Mouse (Mus musculus): ENCODE measurements around the gene Lix1. TPM values are rescaled to one million over a fixed set of nuclear protein-coding genes. Genes with fewer than 3 reads are reported as not detected.

Lix1 gene
- total and polyA plus RNA-seq, 2 experiments from 2014 or later: 27.5 to 33.0 TPM

DNA sequence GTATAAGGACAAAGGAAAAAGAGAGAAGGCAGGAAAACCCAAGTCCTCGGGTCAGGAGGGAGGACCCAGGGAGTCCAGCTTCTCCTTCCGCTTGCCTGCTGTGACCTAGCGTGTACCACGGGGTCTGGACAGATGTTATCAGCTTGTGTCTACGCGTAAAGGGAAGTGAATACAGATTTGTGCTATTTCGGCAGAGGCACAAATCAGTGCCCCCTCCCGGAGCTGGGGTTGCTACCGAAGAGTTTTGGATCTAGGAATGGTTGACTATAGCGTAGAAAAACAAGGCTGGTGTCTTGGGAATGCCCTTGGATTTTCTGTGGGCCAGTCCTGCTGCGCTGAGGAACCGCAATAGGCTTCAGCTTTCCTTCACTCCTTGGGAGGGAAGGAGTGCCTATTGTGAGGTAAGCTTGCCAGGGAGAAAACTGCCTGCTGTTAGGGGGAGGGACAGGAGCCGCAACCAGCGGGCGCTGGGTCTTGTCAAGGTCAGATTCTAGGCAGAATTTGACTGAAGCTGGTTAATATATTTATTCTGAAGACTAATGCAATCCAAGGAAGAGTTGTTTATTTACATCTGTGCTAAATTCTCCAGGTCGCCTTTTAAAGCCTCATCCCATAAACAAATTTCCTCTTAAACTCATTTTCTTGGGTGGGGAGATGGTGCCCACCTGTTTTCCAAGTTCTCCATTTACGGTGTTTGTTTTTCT, 46.4 kb downstream of the Lix1 start:
- H3K4me3 ChIP-seq (ENCODE audit: low read depth, low read length): peak overlapping the region; percentile 32
- WGBS: 5% methylated on average over 17 of the region's 17 CpGs
- H3K4me2 ChIP-seq (ENCODE audit: low read depth): peak overlapping the region; percentile 56
- H3K9ac ChIP-seq: peak overlapping the region; percentile 52
- no peaks in the 10 kb centered on the region for H3K9me3 ChIP-seq (ENCODE audit: low read length)
- DNase-seq (peak; percentile 64), ATAC-seq (peak; percentile 86)
- H3K4me1 ChIP-seq (ENCODE audit: insufficient read depth): peaks cover 8% of the 10 kb centered on the region
- H3K36me3 ChIP-seq (ENCODE audit: insufficient read depth): no peaks in the 10 kb centered on the region
- peak overlapping the region; percentile 57 for H3K27ac ChIP-seq (ENCODE audit: low read depth, low read length)
- H3K27me3 ChIP-seq (ENCODE audit: insufficient read depth, low read length): no peaks in the 10 kb centered on the region
- TF ChIP-seq CTCF (IDR thresholded peaks at IDR 0.05; ENCODE audit: low read depth): no peak

DNA sequence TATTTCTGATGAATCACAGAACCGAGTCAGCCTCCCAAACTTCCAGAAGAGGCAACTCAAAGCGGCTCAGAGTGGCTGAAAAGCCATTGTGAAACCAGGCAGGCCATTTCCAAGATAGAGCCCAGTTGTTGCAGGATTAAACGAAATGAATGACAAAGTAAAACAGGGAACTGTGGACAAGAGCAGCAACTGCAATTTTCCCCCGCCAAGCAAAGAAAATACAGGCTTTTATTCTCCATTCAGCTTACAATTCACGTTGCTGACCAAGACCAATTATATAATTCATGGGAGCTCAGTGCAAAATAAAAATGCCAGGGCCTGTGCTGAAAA, 46.9 kb downstream of the Lix1 start:
- peak; percentile 35 for DNase-seq

DNA sequence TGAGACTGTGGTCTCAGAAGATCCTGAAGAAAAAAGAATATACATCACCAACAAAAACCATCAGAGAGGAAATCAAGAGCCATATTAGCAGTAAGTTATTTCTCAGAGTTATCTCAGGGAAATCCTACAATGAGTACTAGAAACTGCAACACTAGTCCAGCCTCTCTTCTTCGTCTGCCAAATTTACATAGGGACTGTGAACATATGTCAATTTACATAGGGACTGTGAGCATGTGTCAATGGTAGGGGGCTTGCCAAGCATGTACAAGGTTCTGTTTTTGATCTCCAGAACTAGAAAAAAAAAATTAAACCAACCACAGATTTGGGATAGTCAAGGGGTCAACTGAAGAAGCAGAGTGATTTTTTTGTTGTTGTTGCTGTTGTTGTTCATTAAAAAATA, 48.6 kb downstream of the Lix1 start:
- no peaks in the 10 kb centered on the region for H3K36me3 ChIP-seq (ENCODE audit: insufficient read depth)
- H3K9me3 ChIP-seq (ENCODE audit: low read length): no peaks in the 10 kb centered on the region
- H3K4me1 ChIP-seq (ENCODE audit: insufficient read depth): peaks cover 8% of the 10 kb centered on the region
- DNase-seq: no peak
- ATAC-seq: no peak
- WGBS: 58% methylated on average over 1 of the region's 1 CpGs
- H3K27me3 ChIP-seq (ENCODE audit: insufficient read depth, low read length): no peaks in the 10 kb centered on the region
- no peak overlapping the region for H3K27ac ChIP-seq (ENCODE audit: low read depth, low read length)
- H3K9ac ChIP-seq: no peak overlapping the region
- TF ChIP-seq CTCF (IDR thresholded peaks at IDR 0.05; ENCODE audit: low read depth): no peak
- H3K4me3 ChIP-seq (ENCODE audit: low read depth, low read length): no peak overlapping the region
- H3K4me2 ChIP-seq (ENCODE audit: low read depth): no peak overlapping the region

More for the DNA sequence above, 46.9 kb downstream of the Lix1 start:
- TF ChIP-seq CTCF (IDR thresholded peaks at IDR 0.05; ENCODE audit: low read depth): no peak
- no peaks in the 10 kb centered on the region for H3K9me3 ChIP-seq (ENCODE audit: low read length)
- H3K4me2 ChIP-seq (ENCODE audit: low read depth): peak overlapping the region; percentile 56
- no peaks in the 10 kb centered on the region for H3K27me3 ChIP-seq (ENCODE audit: insufficient read depth, low read length)
- WGBS: 5% methylated on average over 5 of the region's 5 CpGs
- no peaks in the 10 kb centered on the region for H3K36me3 ChIP-seq (ENCODE audit: insufficient read depth)
- H3K9ac ChIP-seq: peak overlapping the region; percentile 52
- H3K27ac ChIP-seq (ENCODE audit: low read depth, low read length): peak overlapping the region; percentile 57; the same call in 1 of the 2 replicates
- peak overlapping the region; percentile 32 for H3K4me3 ChIP-seq (ENCODE audit: low read depth, low read length)
- peaks cover 8% of the 10 kb centered on the region for H3K4me1 ChIP-seq (ENCODE audit: insufficient read depth)
- peak; percentile 44 for ATAC-seq

DNA sequence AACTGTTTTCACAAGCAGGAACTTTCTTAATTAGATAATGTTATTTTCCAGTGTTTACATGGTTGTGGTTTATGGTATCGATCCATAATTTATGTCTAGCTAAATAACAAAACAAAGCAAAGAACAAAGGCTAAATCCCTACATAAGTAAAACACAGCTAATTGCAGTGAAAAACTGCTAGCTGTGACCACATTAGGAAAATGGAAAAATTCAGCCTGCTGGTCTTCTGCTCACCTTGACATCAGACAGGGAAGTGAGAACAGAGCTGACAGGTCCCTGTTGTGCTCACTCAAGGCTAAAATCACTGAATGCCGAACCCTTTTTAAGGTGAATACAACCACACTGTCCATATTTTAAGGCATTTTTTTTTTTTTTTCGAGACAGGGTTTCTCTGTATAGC, 50.1 kb downstream of the Lix1 start:
- Histone ChIP-seq H3K4me3 (ENCODE audit: low read depth, low read length) (no peak overlapping the region), H3K9ac (no peak overlapping the region), H3K27me3 (ENCODE audit: insufficient read depth, low read length) (no peaks in the 10 kb centered on the region), H3K4me2 (ENCODE audit: low read depth) (no peak overlapping the region), H3K4me1 (ENCODE audit: insufficient read depth) (peaks cover 8% of the 10 kb centered on the region), H3K9me3 (ENCODE audit: low read length) (no peaks in the 10 kb centered on the region), H3K36me3 (ENCODE audit: insufficient read depth) (no peaks in the 10 kb centered on the region), H3K27ac (ENCODE audit: low read depth, low read length) (no peak overlapping the region)
- no peak for TF ChIP-seq CTCF (IDR thresholded peaks at IDR 0.05; ENCODE audit: low read depth)
- DNase-seq (no peak), ATAC-seq (no peak)
- WGBS: 82% methylated on average over 3 of the region's 3 CpGs

DNA sequence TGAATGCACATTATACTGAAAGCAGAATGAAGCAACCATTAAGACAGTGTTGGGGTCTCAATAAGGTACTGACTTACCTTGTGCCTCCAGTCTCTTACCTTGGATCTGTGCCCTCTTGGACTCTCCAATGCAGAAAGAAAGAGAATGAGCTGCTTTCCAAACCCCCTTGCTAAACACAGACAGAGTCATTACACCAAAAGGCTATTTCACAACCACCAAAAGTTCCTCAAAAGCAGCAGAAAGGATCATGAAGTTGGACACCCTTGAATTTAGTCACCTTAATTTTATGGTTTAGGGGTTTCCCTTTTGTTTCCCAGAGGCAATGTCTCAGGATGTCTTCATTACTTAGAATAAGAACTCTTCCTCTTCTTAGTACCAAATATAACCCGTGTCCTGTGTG, 52.1 kb downstream of the Lix1 start:
- WGBS: 93% methylated on average over 1 of the region's 1 CpGs
- no peak for TF ChIP-seq CTCF (IDR thresholded peaks at IDR 0.05; ENCODE audit: low read depth)
- DNase-seq: no peak
- H3K4me2 ChIP-seq (ENCODE audit: low read depth): no peak overlapping the region
- no peaks in the 10 kb centered on the region for H3K27me3 ChIP-seq (ENCODE audit: insufficient read depth, low read length)
- no peaks in the 10 kb centered on the region; the same call in 1 of the 2 replicates for H3K4me1 ChIP-seq (ENCODE audit: insufficient read depth)
- no peak overlapping the region for H3K9ac ChIP-seq
- H3K27ac ChIP-seq (ENCODE audit: low read depth, low read length): no peak overlapping the region
- no peaks in the 10 kb centered on the region for H3K9me3 ChIP-seq (ENCODE audit: low read length)
- no peak overlapping the region for H3K4me3 ChIP-seq (ENCODE audit: low read depth, low read length)
- ATAC-seq: no peak
- H3K36me3 ChIP-seq (ENCODE audit: insufficient read depth): no peaks in the 10 kb centered on the region

DNA sequence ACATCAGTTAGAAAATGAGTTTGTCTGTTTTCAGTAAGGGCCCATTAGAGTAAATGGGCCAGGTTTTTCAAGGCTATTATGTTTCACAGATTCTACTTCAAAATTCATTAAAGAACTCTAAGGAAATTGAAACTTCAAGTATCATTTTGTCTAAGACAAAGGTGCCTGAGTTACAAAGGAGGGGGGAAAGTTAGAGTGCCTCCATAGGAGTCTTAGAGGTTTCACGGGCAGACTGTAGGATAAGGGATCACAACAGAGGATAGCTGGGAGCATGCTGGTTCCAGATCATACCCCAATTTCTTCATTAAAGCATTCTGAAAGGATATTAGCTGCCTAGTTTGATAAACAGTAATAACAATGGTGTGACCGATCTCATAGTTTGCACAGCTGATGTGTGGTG, 83.3 kb downstream of the Lix1 start:
- ATAC-seq (no peak), DNase-seq (no peak)
- Histone ChIP-seq H3K9me3 (ENCODE audit: low read length) (no peaks in the 10 kb centered on the region), H3K4me2 (ENCODE audit: low read depth) (no peak overlapping the region), H3K36me3 (ENCODE audit: insufficient read depth) (no peaks in the 10 kb centered on the region), H3K4me3 (ENCODE audit: low read depth, low read length) (no peak overlapping the region), H3K27me3 (ENCODE audit: insufficient read depth, low read length) (no peaks in the 10 kb centered on the region), H3K27ac (ENCODE audit: low read depth, low read length) (no peak overlapping the region), H3K9ac (no peak overlapping the region), H3K4me1 (ENCODE audit: insufficient read depth) (no peaks in the 10 kb centered on the region)
- WGBS: 34% methylated on average over 2 of the region's 2 CpGs
- TF ChIP-seq CTCF (IDR thresholded peaks at IDR 0.05; ENCODE audit: low read depth): no peak

DNA sequence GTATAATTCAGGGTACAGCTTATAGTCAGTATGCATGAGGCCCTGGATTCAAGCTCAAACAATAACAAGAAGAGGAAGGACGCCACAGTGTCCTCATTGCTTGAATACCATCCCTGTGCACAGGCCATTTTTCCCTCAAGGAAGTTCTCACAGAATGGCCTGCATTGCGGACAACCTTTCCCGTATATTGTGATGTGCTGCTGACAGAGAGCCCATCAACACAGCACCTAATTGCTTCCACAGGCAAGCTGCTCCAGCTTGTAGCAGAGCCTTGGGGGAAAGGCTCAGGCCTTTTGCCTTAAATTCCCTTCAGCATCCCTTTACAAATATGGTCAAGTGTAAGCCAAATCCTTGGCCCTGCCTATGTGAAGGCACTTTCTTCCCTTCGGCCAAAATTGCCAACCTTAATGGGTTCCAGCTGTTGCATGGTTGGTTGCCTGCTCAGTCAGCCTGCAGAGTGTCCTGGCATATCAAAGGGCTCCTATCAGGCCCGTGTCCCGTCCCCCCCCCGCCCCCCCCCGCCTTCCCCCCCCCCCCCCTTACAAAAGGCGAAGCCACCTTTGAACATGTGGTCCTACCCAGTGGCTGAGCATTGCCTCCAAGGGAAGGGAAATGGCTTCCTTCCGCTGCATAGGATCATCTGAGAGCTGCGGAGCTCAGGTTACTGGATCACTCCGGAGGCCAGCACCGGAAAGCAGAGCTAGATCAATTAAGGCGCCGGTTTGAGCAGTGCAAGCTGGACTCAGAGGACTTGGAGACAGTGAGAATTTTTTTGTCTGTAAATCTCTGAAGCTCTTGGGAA, 88.5 kb downstream of the Lix1 start:
- Histone ChIP-seq H3K36me3 (ENCODE audit: insufficient read depth) (no peaks in the 10 kb centered on the region), H3K9me3 (ENCODE audit: low read length) (no peaks in the 10 kb centered on the region), H3K4me1 (ENCODE audit: insufficient read depth) (no peaks in the 10 kb centered on the region), H3K27me3 (ENCODE audit: insufficient read depth, low read length) (no peaks in the 10 kb centered on the region), H3K27ac (ENCODE audit: low read depth, low read length) (no peak overlapping the region), H3K9ac (no peak overlapping the region), H3K4me3 (ENCODE audit: low read depth, low read length) (no peak overlapping the region), H3K4me2 (ENCODE audit: low read depth) (no peak overlapping the region)
- TF ChIP-seq CTCF (IDR thresholded peaks at IDR 0.05; ENCODE audit: low read depth): no peak
- DNase-seq: no peak
- ATAC-seq: no peak
- WGBS: 62% methylated on average over 14 of the region's 15 CpGs
